Mouse (Mus musculus): ENCODE data around the gene Kctd12. TPM values are rescaled to one million over a fixed set of nuclear protein-coding genes. Genes with fewer than 3 reads are reported as not detected.

Gene Kctd12
- total RNA-seq, 1 experiment from 2014 or later = 42.5 TPM

- DNase-seq = no peak
Observed at GRCm38 (mm10) chr14:102965841-102966240, 16.6 kb downstream of the Kctd12 start.

DNA sequence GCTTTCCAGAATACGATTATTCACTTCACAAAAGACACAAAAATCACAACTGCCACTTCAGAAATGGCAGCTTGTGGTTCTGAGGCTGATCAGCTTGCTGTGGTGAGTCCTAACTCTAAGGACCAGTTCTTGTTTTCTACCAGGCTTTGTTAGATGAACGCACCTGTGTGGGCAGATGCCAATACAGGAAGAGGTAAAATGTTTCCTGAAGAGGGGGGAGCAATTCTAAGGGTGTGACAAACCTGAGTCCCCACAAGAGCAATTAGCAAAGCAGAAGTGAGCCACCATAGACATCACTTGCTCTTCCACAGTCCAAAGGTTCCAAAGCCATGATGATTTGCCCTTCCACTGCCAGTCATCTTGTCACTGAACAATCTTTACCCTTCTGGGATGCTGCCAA, 20.4 kb downstream of the Kctd12 start:
- no peak for DNase-seq

DNA sequence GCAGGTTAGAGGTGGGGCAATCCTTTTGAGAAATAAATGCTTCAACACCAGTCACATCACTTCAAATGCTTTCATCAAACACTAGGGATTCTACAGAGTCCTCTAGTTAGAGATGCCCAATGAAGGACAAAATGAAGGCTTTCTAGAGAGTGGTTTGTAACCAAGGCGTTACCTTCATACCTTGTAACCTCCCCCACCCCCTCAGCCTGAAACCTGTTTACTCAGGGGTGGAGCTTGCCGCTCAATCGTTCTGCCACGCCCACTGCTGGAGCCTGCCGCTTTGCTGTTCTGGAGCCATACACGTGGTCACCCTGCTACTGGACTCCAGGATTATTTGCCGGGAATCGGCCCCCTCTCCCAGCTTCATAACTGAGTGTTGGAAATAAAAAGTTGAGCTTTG, 28.9 kb downstream of the Kctd12 start:
- DNase-seq = peak; percentile 12

- peak; percentile 11 for DNase-seq
Observed at GRCm38 (mm10) chr14:102951974-102952373, 30.5 kb downstream of the Kctd12 start.

- DNase-seq = no peak
Observed at GRCm38 (mm10) chr14:102947796-102948195, 34.6 kb downstream of the Kctd12 start.

DNA sequence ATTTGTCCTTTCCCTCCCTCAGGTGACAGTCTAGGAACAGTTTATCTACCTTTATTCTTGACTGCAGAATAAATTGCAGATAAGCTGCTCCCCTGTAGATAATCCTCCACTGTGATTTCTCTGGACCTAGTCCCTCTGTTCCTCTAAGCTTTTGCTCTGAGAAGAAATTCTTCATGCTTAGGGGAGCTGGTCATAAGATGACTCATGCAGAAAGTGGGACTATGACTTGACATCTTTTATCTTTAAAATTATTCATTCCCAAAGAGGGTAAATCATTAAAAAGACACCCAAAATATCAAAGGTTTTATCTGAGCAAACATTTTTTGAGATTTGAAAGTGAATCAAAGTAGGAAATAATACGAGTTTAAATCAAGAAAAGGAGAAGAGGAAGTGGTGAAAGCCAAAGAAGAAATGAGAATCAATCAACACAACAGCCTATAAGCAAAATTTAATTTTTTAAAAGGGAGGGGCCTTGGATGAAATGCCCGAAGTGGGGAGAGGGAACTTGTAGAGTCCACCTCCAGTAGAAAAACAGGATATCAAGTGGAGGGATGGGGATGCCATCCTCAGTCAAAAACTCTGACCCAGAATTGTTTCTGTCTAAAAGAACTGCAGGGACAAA, 40.1 kb downstream of the Kctd12 start:
- DNase-seq = no peak

GRCm38 (mm10) chr14:102934878-102935277, 47.6 kb downstream of the Kctd12 start:
- DNase-seq = no peak

GRCm38 (mm10) chr14:102930933-102931332, 51.5 kb downstream of the Kctd12 start:
- no peak for DNase-seq

GRCm38 (mm10) chr14:102929545-102929944, 52.9 kb downstream of the Kctd12 start:
- DNase-seq = no peak

GRCm38 (mm10) chr14:102927847-102928466, 54.5 kb downstream of the Kctd12 start:
- DNase-seq = no peak

Small RNAs within 50 kb of the gene (microRNA-seq; reads per million reads assigned to microRNA genes)
- gene Mir5130 = 9.2 to 9.9 reads per million in 2 experiments

Other genes with a start within 250 kb of the Kctd12 start
- gene Acod1, start 64.3 kb upstream of the Kctd12 start, total RNA-seq (2021) = not detected in 2 replicates
- 32.4 and 32.8 TPM in 2 replicates for gene Cln5, start 87.6 kb upstream of the Kctd12 start, total RNA-seq (2021)
- 76.8 and 86.4 TPM in 2 replicates for gene Fbxl3, start 116.9 kb upstream of the Kctd12 start, total RNA-seq (2021)